Mouse (Mus musculus) CH12.LX (cell line): ENCODE measurements around the gene Catsper2.

Experiments
- BHLHE40 ChIP-seq: IDR thresholded peaks from 2 replicates; pipeline ENCODE4 v1.6.1; 2011; ENCODE audit warnings: mild to moderate bottlenecking, low read depth, low read length, improper control_type of control experiment
- CTCF ChIP-seq, 2 experiments: IDR thresholded peaks in 1 of 2; conservative IDR thresholded peaks in 1 of 2; 2 replicates each; pipeline ENCODE4 v1.5.1; 2011 to 2012; ENCODE audit warnings: low read depth in 2 of 2, low read length in 2 of 2, improper control_type of control experiment in 1 of 2, inconsistent platforms in 1 of 2, mild to moderate bottlenecking in 1 of 2, moderate library complexity in 1 of 2
- EP300 ChIP-seq: IDR thresholded peaks from 2 replicates; pipeline ENCODE4 v1.6.1; 2011; ENCODE audit warnings: low read length, improper control_type of control experiment
- GABPA ChIP-seq: IDR thresholded peaks from 2 replicates; pipeline ENCODE4 v1.6.1; 2012; ENCODE audit warnings: low read depth, low read length, improper control_type of control experiment, inconsistent platforms; ENCODE audit not compliant: insufficient replicate concordance
- MAFK ChIP-seq: IDR thresholded peaks from 2 replicates; pipeline ENCODE4 v1.6.1; 2011; ENCODE audit warnings: low read length, improper control_type of control experiment; ENCODE audit not compliant: insufficient replicate concordance
- MAZ ChIP-seq: IDR thresholded peaks from 2 replicates; pipeline ENCODE4 v1.6.1; 2012; ENCODE audit warnings: low read depth, mild to moderate bottlenecking, inconsistent platforms, low read length, improper control_type of control experiment, moderate library complexity
- MYC ChIP-seq: IDR thresholded peaks from 2 replicates; pipeline ENCODE4 v1.6.1; 2011; ENCODE audit warnings: low read depth, mild to moderate bottlenecking, improper control_type of control experiment, low read length
- POLR2A ChIP-seq: IDR thresholded peaks from 2 replicates; pipeline ENCODE4 v1.6.1; 2011; ENCODE audit warnings: low read depth, mild to moderate bottlenecking, improper control_type of control experiment, low read length
- ZC3H11A ChIP-seq: IDR thresholded peaks from 2 replicates; pipeline ENCODE4 v1.6.1; 2012; ENCODE audit warnings: low read depth, mild to moderate bottlenecking, inconsistent platforms, low read length, improper control_type of control experiment
- ZKSCAN1 ChIP-seq: IDR thresholded peaks from 2 replicates; pipeline ENCODE4 v1.6.1; 2012; ENCODE audit warnings: low read depth, inconsistent platforms, low read length, improper control_type of control experiment, borderline replicate concordance
- ZNF384 ChIP-seq: IDR thresholded peaks from 2 replicates; pipeline ENCODE4 v1.6.1; 2012; ENCODE audit warnings: low read depth, low read length, improper control_type of control experiment, inconsistent platforms

GRCm38 (mm10) chr2:121403296-121403695 lies 10.3 kb downstream of the Catsper2 start:
- TF ChIP-seq CTCF (conservative IDR thresholded peaks at IDR 0.05 in 1 of 2, IDR thresholded peaks at IDR 0.05 in 1 of 2; ENCODE audit: low read depth in 2 of 2, low read length in 2 of 2) (no peak), POLR2A (no peak), ZC3H11A (no peak), EP300 (no peak), MAZ (no peak), MYC (no peak), BHLHE40 (no peak), MAFK (no peak), ZKSCAN1 (no peak), ZNF384 (no peak), GABPA (no peak)
